Mouse (Mus musculus) E14TG2a.4 (cell line): ENCODE data around the gene Ifitm3.
A peak's percentile ranks its signal among the peaks of the same experiment; 100 is the strongest.
"Not testable (repeated sequence)": the region's sequence is repeated elsewhere in the genome, so short reads cannot be mapped to it uniquely, and the experiment has no call there.

ENCODE experiments used
- H3K27me3 ChIP-seq: 2 replicates; pipeline ENCODE4 v1.6.1; 2014; ENCODE audit warnings: low read length, control low read depth; ENCODE audit not compliant: insufficient read depth
- H3K36me3 ChIP-seq: 2 replicates; pipeline ENCODE4 v1.6.1; 2014; ENCODE audit warnings: low read length, control low read depth; ENCODE audit not compliant: insufficient read depth
- H3K4me1 ChIP-seq: replicated peaks from 2 replicates; pipeline ENCODE4 v1.6.1; 2014; ENCODE audit warnings: low read depth, low read length, control low read depth
- H3K4me3 ChIP-seq: replicated peaks from 2 replicates; pipeline ENCODE4 v1.5.1; 2014; ENCODE audit warnings: mild to moderate bottlenecking, low read length
- H3K9me3 ChIP-seq: 2 replicates; pipeline ENCODE4 v1.6.1; 2014; ENCODE audit warnings: low read length, control low read depth
- CTCF ChIP-seq: conservative IDR thresholded peaks from 2 replicates; pipeline ENCODE4 v1.5.1; 2014; ENCODE audit warnings: low read length
- NANOG ChIP-seq: IDR thresholded peaks from 2 replicates; pipeline ENCODE4 v1.6.1; 2014; ENCODE audit warnings: borderline replicate concordance, low read length, mixed read lengths
- POU5F1 ChIP-seq: IDR thresholded peaks from 2 replicates; pipeline ENCODE4 v1.6.1; 2014; ENCODE audit warnings: low read length, borderline replicate concordance

Gene Ifitm3

DNA sequence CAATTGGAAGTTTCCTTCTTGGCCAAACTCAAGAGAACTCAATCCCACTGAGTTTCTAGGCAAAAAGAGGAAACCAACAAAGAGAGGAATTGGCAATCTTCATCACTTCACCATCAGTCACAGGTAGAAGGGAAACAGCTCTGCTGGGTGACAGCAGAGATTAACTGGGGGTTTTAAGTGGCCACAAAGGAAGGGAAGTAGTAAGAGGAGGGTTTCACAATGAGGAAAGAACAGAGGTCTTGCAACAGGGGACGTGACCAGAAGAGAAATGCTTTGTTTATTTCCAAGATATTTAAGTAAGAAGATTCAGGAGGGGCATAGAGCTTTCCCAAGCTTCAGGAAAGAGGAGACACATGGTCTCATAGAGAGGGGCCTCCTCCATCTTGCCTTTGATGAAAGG, 12.8 kb downstream of the Ifitm3 start:
- Histone ChIP-seq H3K36me3 (no peaks in the 10 kb centered on the region), H3K4me3 (no peak overlapping the region), H3K4me1 (peaks cover 33% of the 10 kb centered on the region), H3K27me3 (no peaks in the 10 kb centered on the region), H3K9me3 (no peaks in the 10 kb centered on the region)
- no peak for TF ChIP-seq NANOG
- TF ChIP-seq POU5F1: no peak
- no peak for TF ChIP-seq CTCF

DNA sequence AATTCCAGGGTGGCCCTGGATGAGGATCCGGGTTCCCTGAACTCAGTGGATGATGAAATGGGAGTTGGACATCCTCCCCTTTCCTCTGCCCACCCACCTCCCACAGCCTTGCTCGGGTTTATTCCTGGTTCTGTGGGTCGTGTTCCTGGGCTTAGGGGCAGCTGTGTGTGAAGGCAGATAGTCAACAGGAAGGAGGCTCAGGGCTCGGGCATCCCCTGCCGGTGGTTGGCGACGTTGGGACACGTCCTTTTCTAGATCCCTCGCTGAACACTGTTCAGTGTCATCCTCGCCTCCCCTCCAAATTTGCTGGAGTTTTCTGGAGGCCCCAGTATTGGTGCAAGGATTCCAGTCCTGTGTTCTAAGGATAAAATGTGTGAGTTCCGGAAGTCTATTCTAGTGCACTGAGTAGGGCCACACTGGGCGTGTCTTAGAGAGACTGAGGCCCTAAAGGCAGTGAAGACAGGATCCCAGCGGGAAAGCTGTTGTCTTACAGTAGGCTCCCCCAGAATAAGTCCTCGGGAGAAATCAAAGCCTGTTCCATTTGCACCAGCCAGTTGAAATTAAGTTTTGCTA, 19.4 kb downstream of the Ifitm3 start:
- TF ChIP-seq POU5F1: no peak
- TF ChIP-seq NANOG: no peak
- TF ChIP-seq CTCF: peak; percentile 13; the same call in 1 of the 2 replicates
- no peaks in the 10 kb centered on the region for H3K27me3 ChIP-seq
- H3K9me3 ChIP-seq: no peaks in the 10 kb centered on the region
- peaks cover 82% of the 10 kb centered on the region for H3K4me1 ChIP-seq
- no peaks in the 10 kb centered on the region for H3K36me3 ChIP-seq
- peak overlapping the region; percentile 63 for H3K4me3 ChIP-seq

DNA sequence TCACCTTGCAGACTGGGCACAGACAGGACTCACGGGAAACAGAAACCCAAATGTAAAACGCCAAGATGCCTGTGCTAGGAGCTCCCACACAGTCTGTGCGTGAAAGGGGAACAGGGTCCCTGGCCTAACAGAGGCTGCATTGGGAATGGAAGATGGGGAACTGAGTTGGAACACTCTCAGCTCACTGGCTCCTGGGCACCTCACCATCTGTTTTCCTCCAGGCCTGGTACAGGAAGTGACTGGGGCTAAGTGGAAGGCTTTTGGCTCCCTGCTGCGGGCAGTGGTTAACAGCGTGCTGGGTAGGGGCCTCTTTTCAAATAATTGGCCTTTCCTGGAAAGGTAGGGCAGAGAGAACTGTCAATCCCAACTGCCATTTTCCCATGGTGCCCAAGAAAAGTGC, 19.9 kb downstream of the Ifitm3 start:
- Histone ChIP-seq H3K4me3 (peak overlapping the region; percentile 63), H3K36me3 (no peaks in the 10 kb centered on the region), H3K27me3 (no peaks in the 10 kb centered on the region), H3K9me3 (no peaks in the 10 kb centered on the region), H3K4me1 (peaks cover 84% of the 10 kb centered on the region)
- TF ChIP-seq CTCF (no peak), POU5F1 (no peak), NANOG (no peak)

DNA sequence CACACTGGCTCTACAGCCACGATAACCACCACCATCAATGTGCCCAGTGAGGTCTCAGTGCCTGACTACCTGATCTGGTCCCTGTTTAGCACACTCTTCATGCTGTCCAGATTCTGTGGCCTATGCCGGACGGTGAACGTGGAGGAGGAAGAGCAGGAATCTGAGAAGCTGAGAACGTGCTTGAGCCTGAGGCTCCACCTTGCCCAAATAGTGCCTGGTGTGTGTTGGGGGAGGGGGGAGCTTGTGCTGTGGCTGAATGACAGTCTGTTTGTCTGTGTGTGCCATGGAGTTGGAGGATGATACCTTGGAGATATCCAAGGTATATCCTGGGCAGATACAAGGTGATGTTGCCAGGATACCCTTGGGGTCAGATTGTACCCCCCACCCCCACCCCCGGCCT, 20.4 kb downstream of the Ifitm3 start:
- H3K27me3 ChIP-seq: no peaks in the 10 kb centered on the region
- peaks cover 84% of the 10 kb centered on the region for H3K4me1 ChIP-seq
- H3K36me3 ChIP-seq: no peaks in the 10 kb centered on the region
- TF ChIP-seq NANOG: no peak
- TF ChIP-seq POU5F1: no peak
- no peak for TF ChIP-seq CTCF
- H3K4me3 ChIP-seq: peak overlapping the region; percentile 63
- no peaks in the 10 kb centered on the region for H3K9me3 ChIP-seq

DNA sequence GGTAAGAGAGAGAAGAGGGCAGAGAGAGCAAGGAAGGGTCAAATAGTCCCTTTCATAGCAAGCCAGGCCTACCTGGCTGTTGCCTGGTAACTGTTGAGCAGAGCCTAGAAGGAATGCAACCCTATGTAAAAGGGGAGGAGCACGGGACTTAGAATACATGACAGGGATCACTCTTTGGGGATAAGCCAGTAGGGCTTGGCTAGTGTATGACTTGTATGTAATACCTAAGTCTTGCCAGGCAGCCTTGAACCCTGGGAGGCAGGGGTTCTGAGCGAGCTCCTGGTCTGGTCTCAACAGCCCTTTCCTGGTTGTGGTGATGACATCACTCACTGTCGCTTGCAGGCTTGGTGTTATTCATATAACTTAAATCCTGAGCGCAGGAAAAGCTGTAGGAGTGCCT, 21.5 kb downstream of the Ifitm3 start:
- H3K4me1 ChIP-seq: peaks cover 79% of the 10 kb centered on the region
- no peaks in the 10 kb centered on the region for H3K36me3 ChIP-seq
- H3K27me3 ChIP-seq: no peaks in the 10 kb centered on the region
- TF ChIP-seq NANOG (no peak), POU5F1 (no peak), CTCF (no peak)
- H3K9me3 ChIP-seq: no peaks in the 10 kb centered on the region
- no peak overlapping the region for H3K4me3 ChIP-seq

DNA sequence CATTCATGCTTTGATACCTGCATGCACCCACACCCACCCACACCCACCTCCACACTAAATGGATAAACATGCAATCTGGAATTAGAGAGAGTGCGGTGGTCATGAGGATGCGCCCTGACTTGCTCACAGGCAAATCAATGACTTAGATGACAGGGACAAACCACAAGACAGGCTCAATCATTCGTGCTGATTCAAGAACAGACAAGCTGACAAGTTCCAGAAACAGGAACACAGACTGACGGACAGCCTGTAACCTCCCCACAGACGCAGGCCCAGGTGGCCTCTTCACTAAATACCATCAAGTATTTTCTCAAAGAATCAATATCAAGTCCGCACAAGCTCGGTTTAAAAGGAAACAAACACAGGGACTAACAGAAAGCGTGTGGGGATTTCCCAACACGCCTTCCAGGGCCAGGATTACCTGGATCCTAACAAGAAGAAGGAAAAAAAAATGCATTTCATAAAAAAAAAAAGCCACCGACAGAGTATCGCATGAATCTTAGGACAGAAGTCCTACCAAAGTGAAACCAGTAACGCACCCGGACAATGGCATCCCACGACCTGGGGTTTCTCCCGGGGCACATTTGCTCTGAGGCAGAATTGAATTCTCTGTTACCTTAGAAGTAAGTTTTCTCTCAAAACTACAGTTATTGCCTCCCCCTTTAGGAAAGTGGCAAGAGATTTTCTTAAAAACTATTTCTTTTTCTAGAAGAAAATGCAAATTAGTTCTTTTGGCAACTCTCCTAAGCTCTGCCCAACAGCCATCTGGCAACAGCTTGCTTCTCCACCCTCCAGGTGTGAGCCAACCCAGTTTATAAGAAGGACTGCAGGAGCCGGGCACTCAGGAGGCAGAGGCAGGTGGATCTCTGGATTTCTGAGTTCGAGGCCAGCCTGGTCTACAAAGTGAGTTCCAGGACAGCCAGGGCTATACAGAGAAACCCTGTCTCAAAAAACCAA, 23.1 kb downstream of the Ifitm3 start:
- Histone ChIP-seq H3K4me1 (peaks cover 80% of the 10 kb centered on the region), H3K9me3 (no peaks in the 10 kb centered on the region), H3K4me3 (no peak overlapping the region), H3K27me3 (no peaks in the 10 kb centered on the region), H3K36me3 (no peaks in the 10 kb centered on the region)
- TF ChIP-seq CTCF (no peak), POU5F1 (no peak), NANOG (no peak)

DNA sequence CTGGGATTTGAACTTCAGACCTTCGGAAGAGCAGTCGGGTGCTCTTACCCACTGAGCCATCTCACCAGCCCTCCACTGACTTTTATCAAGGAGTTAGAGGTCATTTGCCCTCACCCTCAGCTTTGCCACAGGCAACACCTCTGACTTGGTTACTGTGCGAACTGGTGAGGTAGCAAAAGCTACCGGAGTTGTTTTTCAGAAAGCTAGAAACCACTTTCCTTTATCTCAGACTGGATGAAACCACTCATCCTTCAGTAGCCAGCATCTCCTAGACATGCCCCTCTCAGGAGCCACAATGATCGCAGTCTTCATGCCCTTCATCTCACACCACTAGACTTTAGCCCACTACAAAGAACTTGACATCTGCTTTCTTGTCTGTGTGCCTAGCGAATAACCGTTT, 27.6 kb downstream of the Ifitm3 start:
- Histone ChIP-seq H3K4me1 (peaks cover 62% of the 10 kb centered on the region), H3K36me3 (peaks cover 5% of the 10 kb centered on the region; the same call in 1 of the 2 replicates), H3K9me3 (no peaks in the 10 kb centered on the region), H3K27me3 (no peaks in the 10 kb centered on the region), H3K4me3 (no peak overlapping the region)
- TF ChIP-seq NANOG (no peak), CTCF (no peak), POU5F1 (no peak)

DNA sequence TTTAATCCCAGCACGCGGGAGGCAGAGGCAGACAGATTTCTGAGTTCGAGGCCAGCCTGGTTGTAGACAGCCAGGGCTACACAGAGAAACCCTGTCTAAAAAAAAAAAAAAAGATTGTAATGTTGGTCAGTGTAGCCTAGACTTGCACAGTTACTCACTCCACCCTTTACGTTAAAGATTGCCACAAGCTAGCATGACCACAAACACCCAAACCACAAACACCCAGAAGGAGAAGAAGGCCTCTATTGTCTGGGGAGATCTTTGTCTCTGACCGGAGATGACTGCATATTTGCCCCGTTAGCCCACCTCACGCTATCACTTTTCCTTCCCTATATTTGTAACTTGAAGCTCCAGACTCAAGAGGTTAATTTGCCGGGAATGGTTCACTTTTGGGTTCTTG, 28.9 kb downstream of the Ifitm3 start:
- no peaks in the 10 kb centered on the region for H3K27me3 ChIP-seq
- peaks cover 62% of the 10 kb centered on the region for H3K4me1 ChIP-seq
- H3K36me3 ChIP-seq: peaks cover 5% of the 10 kb centered on the region; the same call in 1 of the 2 replicates
- TF ChIP-seq CTCF (no peak), POU5F1 (no peak), NANOG (no peak)
- H3K9me3 ChIP-seq: no peaks in the 10 kb centered on the region
- H3K4me3 ChIP-seq: no peak overlapping the region

DNA sequence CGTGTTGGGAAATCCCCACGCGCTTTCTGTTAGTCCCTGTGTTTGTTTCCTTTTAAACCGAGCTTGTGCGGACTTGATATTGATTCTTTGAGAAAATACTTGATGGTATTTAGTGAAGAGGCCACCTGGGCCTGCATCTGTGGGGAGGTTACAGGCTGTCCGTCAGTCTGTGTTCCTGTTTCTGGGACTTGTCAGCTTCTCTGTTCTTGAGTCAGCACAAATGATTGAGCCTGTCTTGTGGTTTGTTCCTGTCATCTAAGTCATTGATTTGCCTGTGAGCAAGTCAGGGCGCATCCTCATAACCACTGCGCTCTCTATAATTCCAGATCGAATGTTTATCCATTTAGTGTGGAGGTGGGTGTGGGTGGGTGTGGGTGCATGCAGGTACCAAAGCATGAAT, 33.9 kb downstream of the Ifitm3 start:
- H3K36me3 ChIP-seq, H3K27me3 ChIP-seq, H3K9me3 ChIP-seq: not testable (repeated sequence)
- Histone ChIP-seq H3K4me1 (peaks cover 76% of the 10 kb centered on the region), H3K4me3 (peak overlapping the region; percentile 37)
